Mouse (Mus musculus): ENCODE data around the gene Cobll1. TPM values are rescaled to one million over a fixed set of nuclear protein-coding genes. Genes with fewer than 3 reads are reported as not detected.

Cobll1 gene
- polyA plus RNA-seq, 1 experiment from 2014 or later, result 24.7 TPM

DNA sequence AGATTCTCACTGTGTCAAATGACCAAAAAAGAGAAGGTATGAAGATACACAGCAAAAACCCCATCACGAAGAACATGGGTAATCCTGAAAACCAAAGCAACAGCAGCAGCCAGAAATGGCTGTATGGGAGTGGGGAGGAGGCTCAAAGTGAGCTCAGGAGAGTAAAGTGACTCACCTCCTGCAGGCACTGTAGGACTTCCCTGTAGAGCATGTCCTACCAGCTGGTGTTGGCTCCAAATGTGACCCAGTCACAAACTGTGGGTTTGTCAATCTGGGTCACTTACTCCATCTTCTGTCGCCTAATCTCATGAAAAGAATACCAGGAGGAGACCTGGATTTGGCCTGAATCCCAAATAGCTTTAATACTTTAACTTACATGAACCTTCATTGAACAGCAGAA is 81.9 kb downstream of the Cobll1 start:
- no peak overlapping the region for H3K9ac ChIP-seq (ENCODE audit: low read depth, low read length)
- no peak overlapping the region for H3K4me3 ChIP-seq (ENCODE audit: low read length)
- no peaks in the 10 kb centered on the region for H3K4me1 ChIP-seq (ENCODE audit: control insufficient read depth, insufficient read depth, low read length)
- H3K4me2 ChIP-seq (replicated peaks; ENCODE audit: low read depth, low read length), result no peak overlapping the region
- ATAC-seq (ENCODE audit: low FRiP score, low TSS enrichment), result no peak
- 83% methylated on average over 2 of the region's 2 CpGs for WGBS
- no peaks in the 10 kb centered on the region for H3K27me3 ChIP-seq (ENCODE audit: control insufficient read depth, insufficient read depth, low read length)
- H3K36me3 ChIP-seq (ENCODE audit: control insufficient read depth, insufficient read depth, low read length), result no peaks in the 10 kb centered on the region
- no peak overlapping the region for H3K27ac ChIP-seq (ENCODE audit: low read depth, low read length)
- H3K9me3 ChIP-seq (ENCODE audit: control insufficient read depth, low read length), result no peaks in the 10 kb centered on the region

- Histone ChIP-seq H3K9me3 (ENCODE audit: control insufficient read depth, low read length) (no peaks in the 10 kb centered on the region), H3K27me3 (ENCODE audit: control insufficient read depth, insufficient read depth, low read length) (no peaks in the 10 kb centered on the region), H3K4me3 (ENCODE audit: low read length) (no peak overlapping the region), H3K36me3 (ENCODE audit: control insufficient read depth, insufficient read depth, low read length) (peaks cover 3% of the 10 kb centered on the region; the same call in 1 of the 2 replicates), H3K27ac (ENCODE audit: low read depth, low read length) (no peak overlapping the region), H3K4me2 (replicated peaks; ENCODE audit: low read depth, low read length) (no peak overlapping the region), H3K4me1 (ENCODE audit: control insufficient read depth, insufficient read depth, low read length) (no peaks in the 10 kb centered on the region), H3K9ac (ENCODE audit: low read depth, low read length) (no peak overlapping the region)
- WGBS, result 94% methylated on average over 6 of the region's 6 CpGs
- ATAC-seq (ENCODE audit: low FRiP score, low TSS enrichment), result no peak
These were observed 90.3 kb downstream of the Cobll1 start for GRCm38 (mm10) chr2:65148928-65149327.

DNA sequence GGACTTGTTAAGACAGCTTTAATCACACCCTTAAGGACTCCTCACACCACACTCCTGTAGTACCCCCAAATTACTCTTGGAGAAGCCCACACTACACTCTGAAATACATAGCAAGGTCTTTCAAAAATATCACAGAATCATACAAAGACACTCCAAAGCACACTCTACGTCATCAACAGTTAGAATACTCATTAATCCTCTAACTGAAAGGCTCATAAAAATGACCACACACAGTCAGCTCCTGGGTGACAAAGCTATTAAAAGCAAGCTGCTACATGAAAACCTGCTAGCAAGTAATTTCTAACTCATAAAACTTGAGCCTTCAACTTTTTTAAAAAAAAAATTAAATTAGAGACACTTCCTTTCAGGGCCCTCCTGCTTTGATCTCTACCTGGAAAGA is 91.8 kb downstream of the Cobll1 start:
- peak; percentile 64; the same call in 1 of the 2 replicates for ATAC-seq (ENCODE audit: low FRiP score, low TSS enrichment)
- Histone ChIP-seq H3K27ac (ENCODE audit: low read depth, low read length) (no peak overlapping the region), H3K9ac (ENCODE audit: low read depth, low read length) (no peak overlapping the region)

GRCm38 (mm10) chr2:65145421-65146117 is 93.6 kb downstream of the Cobll1 start:
- no peak overlapping the region for H3K4me2 ChIP-seq (replicated peaks; ENCODE audit: low read depth, low read length)
- H3K36me3 ChIP-seq (ENCODE audit: control insufficient read depth, insufficient read depth, low read length), result peaks cover 3% of the 10 kb centered on the region; the same call in 1 of the 2 replicates
- H3K4me3 ChIP-seq (ENCODE audit: low read length), result no peak overlapping the region
- H3K4me1 ChIP-seq (ENCODE audit: control insufficient read depth, insufficient read depth, low read length), result no peaks in the 10 kb centered on the region
- H3K27me3 ChIP-seq (ENCODE audit: control insufficient read depth, insufficient read depth, low read length), result no peaks in the 10 kb centered on the region
- no peaks in the 10 kb centered on the region for H3K9me3 ChIP-seq (ENCODE audit: control insufficient read depth, low read length)
- H3K27ac ChIP-seq (ENCODE audit: low read depth, low read length), result no peak overlapping the region
- ATAC-seq (ENCODE audit: low FRiP score, low TSS enrichment), result peak; percentile 87
- H3K9ac ChIP-seq (ENCODE audit: low read depth, low read length), result no peak overlapping the region
- 52% methylated on average over 6 of the region's 6 CpGs for WGBS

More for the DNA sequence above, 91.8 kb downstream of the Cobll1 start:
- Histone ChIP-seq H3K4me1 (ENCODE audit: control insufficient read depth, insufficient read depth, low read length) (no peaks in the 10 kb centered on the region), H3K9me3 (ENCODE audit: control insufficient read depth, low read length) (no peaks in the 10 kb centered on the region), H3K4me2 (replicated peaks; ENCODE audit: low read depth, low read length) (no peak overlapping the region), H3K27me3 (ENCODE audit: control insufficient read depth, insufficient read depth, low read length) (no peaks in the 10 kb centered on the region), H3K4me3 (ENCODE audit: low read length) (no peak overlapping the region), H3K36me3 (ENCODE audit: control insufficient read depth, insufficient read depth, low read length) (peaks cover 3% of the 10 kb centered on the region; the same call in 1 of the 2 replicates)
- WGBS, result 13% methylated on average over 1 of the region's 1 CpGs

DNA sequence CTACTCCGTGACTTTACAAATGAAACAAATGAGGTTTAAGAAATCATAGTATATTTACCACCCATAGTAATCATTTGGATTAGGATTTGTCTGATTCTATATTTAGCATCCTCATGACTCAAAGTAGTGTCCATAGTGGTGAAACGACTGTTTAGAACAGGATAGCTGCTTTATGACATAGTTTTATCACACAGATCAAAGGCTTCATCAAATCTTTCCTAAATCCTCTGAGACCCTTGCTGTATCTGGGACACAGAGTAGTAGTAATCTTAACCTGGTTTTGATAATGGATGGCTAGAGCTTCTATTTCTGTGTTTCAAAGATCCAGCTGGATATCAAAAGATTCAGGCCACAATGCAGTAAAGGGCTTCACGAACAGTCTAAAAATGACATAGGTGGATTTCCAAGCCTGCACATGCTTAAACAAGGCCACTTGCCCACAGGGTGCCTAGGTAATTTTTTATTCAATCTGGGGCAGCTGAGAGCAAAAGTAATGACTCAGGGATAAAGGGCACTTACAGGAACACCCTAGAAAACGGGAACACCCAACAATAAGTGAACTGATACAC is 98.0 kb downstream of the Cobll1 start:
- 75% methylated on average over 4 of the region's 4 CpGs for WGBS
- Histone ChIP-seq H3K4me2 (replicated peaks; ENCODE audit: low read depth, low read length) (no peak overlapping the region), H3K9ac (ENCODE audit: low read depth, low read length) (no peak overlapping the region), H3K4me3 (ENCODE audit: low read length) (no peak overlapping the region), H3K36me3 (ENCODE audit: control insufficient read depth, insufficient read depth, low read length) (no peaks in the 10 kb centered on the region), H3K27me3 (ENCODE audit: control insufficient read depth, insufficient read depth, low read length) (no peaks in the 10 kb centered on the region), H3K4me1 (ENCODE audit: control insufficient read depth, insufficient read depth, low read length) (peaks cover 5% of the 10 kb centered on the region; the same call in 1 of the 2 replicates), H3K9me3 (ENCODE audit: control insufficient read depth, low read length) (no peaks in the 10 kb centered on the region), H3K27ac (ENCODE audit: low read depth, low read length) (no peak overlapping the region)
- ATAC-seq (ENCODE audit: low FRiP score, low TSS enrichment), result no peak

DNA sequence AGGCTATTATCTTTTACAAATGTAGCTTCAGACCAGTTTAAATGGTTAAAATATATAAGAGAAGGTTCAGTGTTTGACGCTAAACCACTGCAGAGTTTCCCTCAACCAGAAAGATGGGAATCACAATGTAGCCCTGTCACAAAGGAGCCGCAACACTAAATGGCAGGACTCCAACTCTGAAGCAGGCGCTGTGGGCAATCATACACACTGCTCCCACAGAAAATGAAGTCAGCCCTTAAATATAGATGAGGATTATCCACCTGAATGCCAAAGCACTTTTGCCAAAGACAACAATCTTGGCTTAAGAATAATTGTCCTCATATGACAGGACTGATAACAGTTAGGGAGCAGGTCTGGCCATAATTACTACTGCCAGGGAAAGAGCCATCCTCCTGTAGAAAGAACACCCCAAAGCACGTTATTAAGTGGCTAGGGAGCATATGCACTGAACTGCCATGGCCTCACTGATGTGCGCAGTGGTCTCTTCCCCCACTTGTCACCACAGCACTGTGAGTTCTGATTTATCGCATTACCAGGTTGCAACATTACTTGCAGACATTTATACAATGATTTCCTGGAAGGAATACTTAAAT is 98.8 kb downstream of the Cobll1 start:
- 71% methylated on average over 6 of the region's 6 CpGs for WGBS
- no peak overlapping the region for H3K9ac ChIP-seq (ENCODE audit: low read depth, low read length)

GRCm38 (mm10) chr2:65139606-65140329 is 99.4 kb downstream of the Cobll1 start:
- Histone ChIP-seq H3K36me3 (ENCODE audit: control insufficient read depth, insufficient read depth, low read length) (no peaks in the 10 kb centered on the region), H3K27ac (ENCODE audit: low read depth, low read length) (no peak overlapping the region), H3K27me3 (ENCODE audit: control insufficient read depth, insufficient read depth, low read length) (no peaks in the 10 kb centered on the region), H3K9me3 (ENCODE audit: control insufficient read depth, low read length) (no peaks in the 10 kb centered on the region), H3K4me2 (replicated peaks; ENCODE audit: low read depth, low read length) (no peak overlapping the region), H3K4me1 (ENCODE audit: control insufficient read depth, insufficient read depth, low read length) (peaks cover 5% of the 10 kb centered on the region; the same call in 1 of the 2 replicates), H3K9ac (ENCODE audit: low read depth, low read length) (no peak overlapping the region), H3K4me3 (ENCODE audit: low read length) (no peak overlapping the region)
- no peak for ATAC-seq (ENCODE audit: low FRiP score, low TSS enrichment)
- 78% methylated on average over 4 of the region's 4 CpGs for WGBS

More for the DNA sequence above, 98.8 kb downstream of the Cobll1 start:
- no peak for ATAC-seq (ENCODE audit: low FRiP score, low TSS enrichment)
- Histone ChIP-seq H3K27me3 (ENCODE audit: control insufficient read depth, insufficient read depth, low read length) (no peaks in the 10 kb centered on the region), H3K36me3 (ENCODE audit: control insufficient read depth, insufficient read depth, low read length) (no peaks in the 10 kb centered on the region), H3K4me3 (ENCODE audit: low read length) (no peak overlapping the region), H3K27ac (ENCODE audit: low read depth, low read length) (no peak overlapping the region), H3K9me3 (ENCODE audit: control insufficient read depth, low read length) (no peaks in the 10 kb centered on the region), H3K4me1 (ENCODE audit: control insufficient read depth, insufficient read depth, low read length) (peaks cover 5% of the 10 kb centered on the region; the same call in 1 of the 2 replicates), H3K4me2 (replicated peaks; ENCODE audit: low read depth, low read length) (no peak overlapping the region)

GRCm38 (mm10) chr2:65138992-65139391 is 100.2 kb downstream of the Cobll1 start:
- no peak overlapping the region for H3K27ac ChIP-seq (ENCODE audit: low read depth, low read length)
- 87% methylated on average over 5 of the region's 5 CpGs for WGBS
- no peaks in the 10 kb centered on the region for H3K27me3 ChIP-seq (ENCODE audit: control insufficient read depth, insufficient read depth, low read length)
- peaks cover 5% of the 10 kb centered on the region; the same call in 1 of the 2 replicates for H3K4me1 ChIP-seq (ENCODE audit: control insufficient read depth, insufficient read depth, low read length)
- H3K36me3 ChIP-seq (ENCODE audit: control insufficient read depth, insufficient read depth, low read length), result no peaks in the 10 kb centered on the region
- H3K9me3 ChIP-seq (ENCODE audit: control insufficient read depth, low read length), result no peaks in the 10 kb centered on the region
- no peak overlapping the region for H3K4me2 ChIP-seq (replicated peaks; ENCODE audit: low read depth, low read length)
- no peak for ATAC-seq (ENCODE audit: low FRiP score, low TSS enrichment)
- H3K9ac ChIP-seq (ENCODE audit: low read depth, low read length), result no peak overlapping the region
- no peak overlapping the region for H3K4me3 ChIP-seq (ENCODE audit: low read length)

All from kidney, embryonic 14.5 days (tissue).